Comparison of ENCODE assay signal across 10 mouse cellular contexts in genomic region chr4:103177681-103178080, GRCm38 (mm10).
"Had no signal": no experiment of that assay in that cellular context is flagged by ENCODE, and none has a peak within 500 bp of the region (broad histone marks: within the 10 kb centered on the region; RNA-seq: fewer than 3 reads in every experiment).

No protein-coding gene starts in this region.

- H3K4me3 ChIP-seq: limb, embryonic 13.5 days; midbrain, embryonic 13.5 days; stomach, embryonic 15.5 days had no signal

- H3K27me3 ChIP-seq: limb, embryonic 13.5 days; midbrain, embryonic 13.5 days; stomach, embryonic 15.5 days had no signal

- H3K9me3 ChIP-seq: limb, embryonic 13.5 days; midbrain, embryonic 13.5 days; stomach, embryonic 15.5 days had no signal

- DNase-seq: kidney, postnatal 10 days; kidney, postnatal 4 days; lung, adult 18-20 months; right cerebral cortex, postnatal 14 days; thymus, adult 18-20 months; thymus, postnatal 14 days had no signal

- ATAC-seq: midbrain, embryonic 13.5 days had no signal

- H3K4me2 ChIP-seq: limb, embryonic 13.5 days; midbrain, embryonic 13.5 days; stomach, embryonic 15.5 days had no signal

- H3K9ac ChIP-seq: limb, embryonic 13.5 days; liver, embryonic 14.5 days; midbrain, embryonic 13.5 days; stomach, embryonic 15.5 days had no signal

- H3K27ac ChIP-seq: liver, embryonic 14.5 days; midbrain, embryonic 13.5 days had no signal
